In the genomic region with DNA sequence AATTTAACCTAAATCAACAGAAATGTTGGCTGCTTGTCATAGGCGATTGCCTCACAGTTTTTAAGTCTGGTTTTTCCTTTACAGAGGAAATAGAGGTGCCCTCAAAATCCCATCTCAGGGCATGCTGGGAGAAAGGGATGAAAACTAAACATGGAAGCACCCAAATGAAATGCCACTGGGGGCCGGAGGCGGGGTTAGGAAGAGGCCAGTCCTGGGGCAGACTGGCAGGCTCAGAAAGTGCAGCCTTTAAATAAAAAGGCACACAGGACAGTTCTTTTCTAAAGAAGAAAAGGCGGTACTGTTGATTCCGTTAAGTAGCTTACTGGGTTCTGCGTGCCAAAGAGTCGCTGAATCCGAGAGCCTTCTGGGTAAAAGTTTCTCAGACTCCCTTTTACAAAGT, we compare ENCODE assay signal across 7 mouse cellular contexts.
DNase-seq lines count a peak whose midpoint lies in the region; ATAC-seq lines count a peak whose summit lies in the region.

No protein-coding gene starts in this region.

- H3K4me1 ChIP-seq in lung, embryonic 16.5 days (replicated peaks; ENCODE audit: control insufficient read depth, insufficient read depth, low read length) = peaks cover 14% of the 10 kb centered on the region
- H3K4me1 ChIP-seq in embryonic facial prominence, embryonic 14.5 days (ENCODE audit: control insufficient read depth, insufficient read depth, low read length) = peaks cover 17% of the 10 kb centered on the region
- H3K4me1 ChIP-seq in hindbrain, embryonic 16.5 days (ENCODE audit: control insufficient read depth, insufficient read depth, low read depth, low read length) = peaks cover 11% of the 10 kb centered on the region
- peaks cover 10% of the 10 kb centered on the region for H3K4me1 ChIP-seq in midbrain, embryonic 14.5 days (ENCODE audit: control insufficient read depth, insufficient read depth, low read length)

- no peaks in the 10 kb centered on the region for H3K27me3 ChIP-seq in lung, embryonic 16.5 days (ENCODE audit: control insufficient read depth, insufficient read depth, low read depth, low read length)
- H3K27me3 ChIP-seq in embryonic facial prominence, embryonic 14.5 days (replicated peaks; ENCODE audit: control insufficient read depth, insufficient read depth, low read length) = no peaks in the 10 kb centered on the region
- no peaks in the 10 kb centered on the region for H3K27me3 ChIP-seq in hindbrain, embryonic 16.5 days (replicated peaks; ENCODE audit: control insufficient read depth, insufficient read depth, low read length)
- no peaks in the 10 kb centered on the region for H3K27me3 ChIP-seq in midbrain, embryonic 14.5 days (ENCODE audit: control insufficient read depth, insufficient read depth, low read length)

- 0 out of 2 replicates have a peak overlapping the region, but pooled peaks have one; percentile 14 for H3K9ac ChIP-seq in lung, embryonic 16.5 days (ENCODE audit: low read length)
- H3K9ac ChIP-seq in embryonic facial prominence, embryonic 14.5 days (ENCODE audit: low read depth, low read length) = peak overlapping the region; percentile 67
- H3K9ac ChIP-seq in hindbrain, embryonic 16.5 days (ENCODE audit: low read depth, low read length) = peak overlapping the region; percentile 76
- peak overlapping the region; percentile 62; the same call in 1 of the 2 replicates for H3K9ac ChIP-seq in midbrain, embryonic 14.5 days (replicated peaks; ENCODE audit: low read length)

- peak overlapping the region; percentile 76 for H3K4me2 ChIP-seq in lung, embryonic 16.5 days (ENCODE audit: low read depth, low read length)
- peak overlapping the region; percentile 66 for H3K4me2 ChIP-seq in embryonic facial prominence, embryonic 14.5 days (ENCODE audit: low read depth, low read length)
- H3K4me2 ChIP-seq in hindbrain, embryonic 16.5 days (ENCODE audit: low read length) = peak overlapping the region; percentile 100
- peak overlapping the region; percentile 90 for H3K4me2 ChIP-seq in midbrain, embryonic 14.5 days (ENCODE audit: low read length)

- peak; percentile 51 for ATAC-seq in lung, embryonic 16.5 days (ENCODE audit: low read depth)
- peak; percentile 26; the same call in 1 of the 2 replicates for ATAC-seq in embryonic facial prominence, embryonic 14.5 days (ENCODE audit: low read depth)
- peak; percentile 25; the same call in 1 of the 2 replicates for ATAC-seq in hindbrain, embryonic 16.5 days
- ATAC-seq in midbrain, embryonic 14.5 days (ENCODE audit: low FRiP score, low TSS enrichment) = peak; percentile 41; the same call in 1 of the 2 replicates

- WGBS in lung, embryonic 16.5 days = 12% methylated on average over 8 of the region's 8 CpGs
- WGBS in embryonic facial prominence, embryonic 14.5 days = 8% methylated on average over 8 of the region's 8 CpGs
- WGBS in hindbrain, embryonic 16.5 days = 9% methylated on average over 8 of the region's 8 CpGs
- 3% methylated on average over 8 of the region's 8 CpGs for WGBS in midbrain, embryonic 14.5 days

- peak overlapping the region; percentile 98 for H3K27ac ChIP-seq in lung, embryonic 16.5 days (ENCODE audit: low read length)
- peak overlapping the region; percentile 83 for H3K27ac ChIP-seq in embryonic facial prominence, embryonic 14.5 days (replicated peaks; ENCODE audit: low read depth, low read length)
- peak overlapping the region; percentile 8; the same call in 1 of the 2 replicates for H3K27ac ChIP-seq in hindbrain, embryonic 16.5 days (ENCODE audit: low read depth, low read length)
- H3K27ac ChIP-seq in midbrain, embryonic 14.5 days (replicated peaks; ENCODE audit: low read depth, low read length) = peak overlapping the region; percentile 64; the same call in 1 of the 2 replicates

- no peak for DNase-seq in lung, adult 18-20 months
- peak; percentile 50 for DNase-seq in embryonic facial prominence, embryonic 14.5 days (ENCODE audit: low spot score)
- DNase-seq in midbrain, embryonic 14.5 days = peak; percentile 62
- DNase-seq in thymus, postnatal 0 days (ENCODE audit: low spot score) = no peak
- no peak for DNase-seq in cerebellum, postnatal 4 days (ENCODE audit: low spot score in 2 of 2)

- H3K36me3 ChIP-seq in lung, embryonic 16.5 days (ENCODE audit: control insufficient read depth, insufficient read depth, low read length) = no peaks in the 10 kb centered on the region
- H3K36me3 ChIP-seq in embryonic facial prominence, embryonic 14.5 days (ENCODE audit: control insufficient read depth, insufficient read depth, low read length) = no peaks in the 10 kb centered on the region
- H3K36me3 ChIP-seq in hindbrain, embryonic 16.5 days (ENCODE audit: control insufficient read depth, insufficient read depth, low read length) = no peaks in the 10 kb centered on the region
- no peaks in the 10 kb centered on the region for H3K36me3 ChIP-seq in midbrain, embryonic 14.5 days (ENCODE audit: control insufficient read depth, insufficient read depth, low read length)

- peak overlapping the region; percentile 78 for H3K4me3 ChIP-seq in lung, embryonic 16.5 days (ENCODE audit: low read length)
- peak overlapping the region; percentile 48 for H3K4me3 ChIP-seq in embryonic facial prominence, embryonic 14.5 days (ENCODE audit: low read depth, low read length)
- H3K4me3 ChIP-seq in hindbrain, embryonic 16.5 days (ENCODE audit: low read length) = peak overlapping the region; percentile 71
- H3K4me3 ChIP-seq in midbrain, embryonic 14.5 days (replicated peaks; ENCODE audit: low read depth, low read length) = peak overlapping the region; percentile 61

- no peaks in the 10 kb centered on the region for H3K9me3 ChIP-seq in lung, embryonic 16.5 days (ENCODE audit: control insufficient read depth, low read length)
- no peaks in the 10 kb centered on the region for H3K9me3 ChIP-seq in embryonic facial prominence, embryonic 14.5 days (ENCODE audit: control insufficient read depth, low read length)
- H3K9me3 ChIP-seq in hindbrain, embryonic 16.5 days (ENCODE audit: control insufficient read depth, low read length) = no peaks in the 10 kb centered on the region
- no peaks in the 10 kb centered on the region for H3K9me3 ChIP-seq in midbrain, embryonic 14.5 days (ENCODE audit: control insufficient read depth, low read length)

Comparison
In these comparisons a context has a peak if more than half of its experiments do, and no peak if none do; other contexts are left out.
1. H3K27ac ChIP-seq: peak in every context shown above with its lines; median percentile 98 in lung, embryonic 16.5 days; 83 in embryonic facial prominence, embryonic 14.5 days; 64 in midbrain, embryonic 14.5 days; 8 in hindbrain, embryonic 16.5 days.
2. H3K9ac ChIP-seq: peak in every context shown above with its lines; median percentile 76 in hindbrain, embryonic 16.5 days; 67 in embryonic facial prominence, embryonic 14.5 days; 62 in midbrain, embryonic 14.5 days; 14 in lung, embryonic 16.5 days.
3. DNase-seq: peak in embryonic facial prominence, embryonic 14.5 days (single experiment) and midbrain, embryonic 14.5 days (single experiment); none in lung, adult 18-20 months (0 of 2), thymus, postnatal 0 days (single experiment) and cerebellum, postnatal 4 days (0 of 2).
4. Peak in every context shown above with its lines, with median percentiles within 50 percentile points of each other: ATAC-seq, H3K4me2 ChIP-seq and H3K4me3 ChIP-seq.